Mouse (Mus musculus): ENCODE measurements around the gene Spa17. TPM values are rescaled to one million over a fixed set of nuclear protein-coding genes. Genes with fewer than 3 reads are reported as not detected.

The Spa17 gene
- polyA plus RNA-seq, 1 experiment from 2014 or later, result 9.2 TPM

- Histone ChIP-seq H3K27me3 (replicated peaks; ENCODE audit: low read depth, poor library complexity, severe bottlenecking) (no peaks in the 10 kb centered on the region), H3K27ac (replicated peaks) (no peak overlapping the region), H3K4me1 (no peaks in the 10 kb centered on the region), H3K9me3 (no peaks in the 10 kb centered on the region), H3K36me3 (replicated peaks) (no peaks in the 10 kb centered on the region), H3K4me3 (no peak overlapping the region)
- WGBS, result 87% methylated on average over 3 of the region's 3 CpGs
- DNase-seq (ENCODE audit: low spot score), result no peak
These were observed 20.7 kb upstream of the Spa17 start for GRCm38 (mm10) chr9:37634269-37634668.

- Histone ChIP-seq H3K27ac (replicated peaks) (no peak overlapping the region), H3K4me1 (no peaks in the 10 kb centered on the region), H3K36me3 (replicated peaks) (no peaks in the 10 kb centered on the region), H3K9me3 (no peaks in the 10 kb centered on the region), H3K4me3 (no peak overlapping the region), H3K27me3 (replicated peaks; ENCODE audit: low read depth, poor library complexity, severe bottlenecking) (no peaks in the 10 kb centered on the region)
- WGBS, result 83% methylated on average over 2 of the region's 2 CpGs
- no peak for DNase-seq (ENCODE audit: low spot score)
These were observed 18.8 kb upstream of the Spa17 start for GRCm38 (mm10) chr9:37632305-37632704.

- WGBS, result 89% methylated on average over 2 of the region's 2 CpGs
These were observed 16.4 kb upstream of the Spa17 start for GRCm38 (mm10) chr9:37629941-37630340.

GRCm38 (mm10) chr9:37628581-37628980 lies 15.1 kb upstream of the Spa17 start:
- Histone ChIP-seq H3K27ac (replicated peaks) (no peak overlapping the region), H3K9me3 (no peaks in the 10 kb centered on the region), H3K4me1 (peaks cover 11% of the 10 kb centered on the region), H3K36me3 (replicated peaks) (no peaks in the 10 kb centered on the region), H3K27me3 (replicated peaks; ENCODE audit: low read depth, poor library complexity, severe bottlenecking) (no peaks in the 10 kb centered on the region; the same call in 1 of the 2 replicates), H3K4me3 (no peak overlapping the region)
- 57% methylated on average over 4 of the region's 4 CpGs for WGBS
- DNase-seq (ENCODE audit: low spot score), result no peak

More at GRCm38 (mm10) chr9:37629941-37630340, 16.4 kb upstream of the Spa17 start:
- H3K27me3 ChIP-seq (replicated peaks; ENCODE audit: low read depth, poor library complexity, severe bottlenecking), result no peaks in the 10 kb centered on the region; the same call in 1 of the 2 replicates
- H3K9me3 ChIP-seq, result no peaks in the 10 kb centered on the region
- H3K4me1 ChIP-seq, result peaks cover 11% of the 10 kb centered on the region
- no peaks in the 10 kb centered on the region for H3K36me3 ChIP-seq (replicated peaks)
- H3K4me3 ChIP-seq, result no peak overlapping the region
- no peak for DNase-seq (ENCODE audit: low spot score)
- H3K27ac ChIP-seq (replicated peaks), result no peak overlapping the region

GRCm38 (mm10) chr9:37627263-37627662 lies 13.7 kb upstream of the Spa17 start:
- H3K36me3 ChIP-seq (replicated peaks), result no peaks in the 10 kb centered on the region
- no peaks in the 10 kb centered on the region; the same call in 1 of the 2 replicates for H3K27me3 ChIP-seq (replicated peaks; ENCODE audit: low read depth, poor library complexity, severe bottlenecking)
- no peak overlapping the region for H3K4me3 ChIP-seq
- WGBS, result 95% methylated on average over 1 of the region's 1 CpGs
- no peak overlapping the region for H3K27ac ChIP-seq (replicated peaks)
- peaks cover 11% of the 10 kb centered on the region for H3K4me1 ChIP-seq
- no peak for DNase-seq (ENCODE audit: low spot score)
- H3K9me3 ChIP-seq, result no peaks in the 10 kb centered on the region

- no peaks in the 10 kb centered on the region; the same call in 1 of the 2 replicates for H3K27me3 ChIP-seq (replicated peaks; ENCODE audit: low read depth, poor library complexity, severe bottlenecking)
- DNase-seq (ENCODE audit: low spot score), result no peak
- H3K4me1 ChIP-seq, result peaks cover 11% of the 10 kb centered on the region
- H3K4me3 ChIP-seq, result no peak overlapping the region
- H3K36me3 ChIP-seq (replicated peaks), result no peaks in the 10 kb centered on the region
- H3K27ac ChIP-seq (replicated peaks), result no peak overlapping the region
- 19% methylated on average over 3 of the region's 3 CpGs for WGBS
- no peaks in the 10 kb centered on the region for H3K9me3 ChIP-seq
These were observed 12.6 kb upstream of the Spa17 start for GRCm38 (mm10) chr9:37626103-37626567.

GRCm38 (mm10) chr9:37625641-37626040 lies 12.1 kb upstream of the Spa17 start:
- H3K27me3 ChIP-seq (replicated peaks; ENCODE audit: low read depth, poor library complexity, severe bottlenecking), result no peaks in the 10 kb centered on the region; the same call in 1 of the 2 replicates
- H3K9me3 ChIP-seq, result no peaks in the 10 kb centered on the region
- H3K27ac ChIP-seq (replicated peaks), result no peak overlapping the region
- H3K36me3 ChIP-seq (replicated peaks), result no peaks in the 10 kb centered on the region
- no peak overlapping the region for H3K4me3 ChIP-seq
- no peak for DNase-seq (ENCODE audit: low spot score)
- 30% methylated on average over 7 of the region's 7 CpGs for WGBS
- H3K4me1 ChIP-seq, result peaks cover 11% of the 10 kb centered on the region

GRCm38 (mm10) chr9:37625129-37625528 lies 11.6 kb upstream of the Spa17 start:
- peaks cover 11% of the 10 kb centered on the region for H3K4me1 ChIP-seq
- H3K4me3 ChIP-seq, result no peak overlapping the region
- H3K27me3 ChIP-seq (replicated peaks; ENCODE audit: low read depth, poor library complexity, severe bottlenecking), result no peaks in the 10 kb centered on the region; the same call in 1 of the 2 replicates
- H3K9me3 ChIP-seq, result no peaks in the 10 kb centered on the region
- DNase-seq (ENCODE audit: low spot score), result no peak
- H3K36me3 ChIP-seq (replicated peaks), result no peaks in the 10 kb centered on the region
- H3K27ac ChIP-seq (replicated peaks), result no peak overlapping the region
- WGBS, result 58% methylated on average over 3 of the region's 3 CpGs

- Histone ChIP-seq H3K27me3 (replicated peaks; ENCODE audit: low read depth, poor library complexity, severe bottlenecking) (no peaks in the 10 kb centered on the region; the same call in 1 of the 2 replicates), H3K36me3 (replicated peaks) (no peaks in the 10 kb centered on the region), H3K27ac (replicated peaks) (no peak overlapping the region), H3K4me1 (peaks cover 11% of the 10 kb centered on the region), H3K4me3 (no peak overlapping the region), H3K9me3 (no peaks in the 10 kb centered on the region)
- 86% methylated on average over 1 of the region's 1 CpGs for WGBS
- no peak for DNase-seq (ENCODE audit: low spot score)
These were observed 11.0 kb upstream of the Spa17 start for GRCm38 (mm10) chr9:37624502-37624901.

- H3K27me3 ChIP-seq (replicated peaks; ENCODE audit: low read depth, poor library complexity, severe bottlenecking), result no peaks in the 10 kb centered on the region; the same call in 1 of the 2 replicates
- H3K27ac ChIP-seq (replicated peaks), result no peak overlapping the region
- no peak for DNase-seq (ENCODE audit: low spot score)
- no peaks in the 10 kb centered on the region for H3K9me3 ChIP-seq
- H3K36me3 ChIP-seq (replicated peaks), result no peaks in the 10 kb centered on the region
- H3K4me3 ChIP-seq, result no peak overlapping the region
- 79% methylated on average over 3 of the region's 3 CpGs for WGBS
- H3K4me1 ChIP-seq, result peaks cover 11% of the 10 kb centered on the region
These were observed 10.5 kb upstream of the Spa17 start for GRCm38 (mm10) chr9:37623981-37624380.

- Histone ChIP-seq H3K9me3 (no peaks in the 10 kb centered on the region), H3K4me3 (no peak overlapping the region), H3K36me3 (replicated peaks) (no peaks in the 10 kb centered on the region), H3K27me3 (replicated peaks; ENCODE audit: low read depth, poor library complexity, severe bottlenecking) (peaks cover 6% of the 10 kb centered on the region), H3K27ac (replicated peaks) (no peak overlapping the region), H3K4me1 (peaks cover 9% of the 10 kb centered on the region)
- WGBS, result 87% methylated on average over 6 of the region's 6 CpGs
- no peak for DNase-seq (ENCODE audit: low spot score)
These were observed 7.8 kb upstream of the Spa17 start for GRCm38 (mm10) chr9:37621290-37621689.

GRCm38 (mm10) chr9:37616770-37617169 lies 3.2 kb upstream of the Spa17 start:
- DNase-seq (ENCODE audit: low spot score), result no peak
- H3K9me3 ChIP-seq, result no peaks in the 10 kb centered on the region
- peaks cover 5% of the 10 kb centered on the region for H3K4me1 ChIP-seq
- H3K27ac ChIP-seq (replicated peaks), result no peak overlapping the region
- H3K27me3 ChIP-seq (replicated peaks; ENCODE audit: low read depth, poor library complexity, severe bottlenecking), result peaks cover 6% of the 10 kb centered on the region
- WGBS, result 65% methylated on average over 2 of the region's 2 CpGs
- H3K36me3 ChIP-seq (replicated peaks), result no peaks in the 10 kb centered on the region
- H3K4me3 ChIP-seq, result no peak overlapping the region

- Histone ChIP-seq H3K4me3 (no peak overlapping the region), H3K27ac (replicated peaks) (no peak overlapping the region), H3K27me3 (replicated peaks; ENCODE audit: low read depth, poor library complexity, severe bottlenecking) (peaks cover 6% of the 10 kb centered on the region), H3K36me3 (replicated peaks) (no peaks in the 10 kb centered on the region), H3K4me1 (peaks cover 5% of the 10 kb centered on the region), H3K9me3 (no peaks in the 10 kb centered on the region)
- 72% methylated on average over 5 of the region's 5 CpGs for WGBS
- no peak for DNase-seq (ENCODE audit: low spot score)
These were observed 1.7 kb upstream of the Spa17 start for GRCm38 (mm10) chr9:37615220-37615619.

All from embryonic facial prominence, embryonic 10.5 days (tissue).